Mouse (Mus musculus) right cerebral cortex, postnatal 14 days (tissue): Measurements from ENCODE around the gene Col28a1.
A peak's percentile ranks its signal among the peaks of the same experiment; 100 is the strongest.

Experiments
- DNase-seq: peaks from one replicate; pipeline ENCODE4 v3.0.0; 2022

Col28a1 gene

GRCm38 (mm10) chr6:8105870-8106706 is 86.3 kb downstream of the Col28a1 start:
- DNase-seq = no peak

DNA sequence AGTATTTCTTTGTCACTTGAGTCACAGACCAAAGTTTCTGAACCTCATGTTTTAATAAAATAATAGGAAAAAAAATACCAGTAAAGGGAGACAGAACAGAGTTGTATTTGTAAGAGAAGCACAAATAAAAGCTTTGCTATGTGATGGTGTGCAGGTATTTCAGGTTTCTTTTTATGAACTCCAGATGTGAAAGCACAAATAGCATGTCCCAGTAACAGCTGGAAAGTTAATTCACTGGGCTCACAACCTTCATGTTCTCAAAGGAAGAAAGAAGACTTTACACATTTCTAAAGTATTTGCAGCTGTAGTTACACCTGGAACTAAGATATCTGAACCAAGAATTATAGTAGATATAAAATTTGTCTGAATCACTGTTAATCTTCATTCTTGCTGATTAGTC is 91.2 kb downstream of the Col28a1 start:
- no peak for DNase-seq

DNA sequence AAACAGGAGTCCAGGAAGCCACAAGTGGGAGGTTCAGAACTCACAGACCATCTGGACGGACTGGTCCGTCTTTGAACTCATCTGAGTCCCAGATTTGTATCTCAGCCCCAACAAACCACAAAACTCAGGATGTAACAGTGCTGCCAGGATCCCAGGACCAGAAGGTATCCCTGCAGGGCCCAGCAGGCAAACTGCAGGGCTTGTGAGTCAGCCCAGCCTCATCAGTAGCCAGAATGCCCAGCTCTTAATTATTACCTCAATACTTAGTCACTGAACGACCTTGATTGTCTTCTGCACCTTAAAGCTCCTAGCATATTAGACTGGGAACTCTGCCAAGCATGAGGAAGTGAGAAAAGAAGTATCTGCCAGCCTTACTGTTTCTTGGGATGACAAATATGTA is 96.6 kb downstream of the Col28a1 start:
- DNase-seq = no peak

DNA sequence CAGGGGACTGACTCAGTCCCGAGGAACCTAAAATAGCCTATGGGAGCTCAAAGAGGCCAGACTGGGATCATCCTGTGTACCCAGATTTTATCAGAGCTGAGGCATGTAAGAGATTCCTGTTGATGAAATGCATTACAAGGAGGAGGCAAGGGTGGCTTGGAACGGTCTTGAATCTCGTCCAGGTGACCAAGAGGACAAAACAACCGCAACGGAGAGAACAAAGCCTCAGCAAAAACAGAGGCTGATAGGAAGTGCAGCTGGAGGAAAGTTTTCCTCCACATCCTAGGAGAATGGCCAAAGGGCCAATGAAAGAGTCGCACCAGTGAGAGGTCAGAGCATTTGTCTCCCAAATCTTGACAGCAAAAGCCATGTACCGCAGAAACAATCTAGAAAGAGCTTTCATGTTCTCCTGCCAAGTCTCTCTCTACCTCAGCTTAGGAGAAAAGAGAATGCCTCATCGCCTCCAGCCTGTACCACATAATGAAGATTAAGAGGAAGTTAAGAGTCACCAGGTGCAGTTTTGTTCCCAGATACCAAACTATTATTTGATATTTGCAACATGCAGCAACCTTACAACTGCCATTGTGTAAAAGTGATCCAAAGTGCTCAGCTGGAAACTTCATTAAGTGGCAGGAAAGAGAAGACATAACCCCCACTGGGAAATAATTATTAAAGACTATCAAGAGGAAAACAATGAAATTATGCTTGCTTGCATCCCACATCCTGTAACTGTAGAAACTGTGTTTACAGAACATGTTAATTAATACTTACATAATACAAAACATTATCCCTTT is 98.1 kb downstream of the Col28a1 start:
- no peak for DNase-seq

DNA sequence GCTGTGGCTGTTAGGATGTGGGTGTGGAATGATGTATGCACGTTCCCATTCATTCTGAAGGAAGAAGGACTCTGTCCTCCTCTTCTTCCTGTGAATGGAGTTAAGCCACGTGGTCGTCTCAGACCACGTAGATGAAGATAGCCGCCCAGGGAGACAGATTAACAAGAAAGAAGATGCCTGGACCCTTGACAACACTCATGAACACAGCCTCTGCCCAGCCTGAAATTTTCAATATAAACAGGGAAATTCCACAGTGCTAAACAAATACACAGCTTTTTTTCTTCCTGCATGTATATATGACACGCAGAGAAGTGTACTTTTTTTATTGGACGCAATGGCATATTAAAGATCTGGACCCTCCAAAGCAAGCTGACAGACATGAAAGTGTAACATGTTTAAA is 98.9 kb downstream of the Col28a1 start:
- no peak for DNase-seq

GRCm38 (mm10) chr6:8086847-8087246 is 105.6 kb downstream of the Col28a1 start:
- no peak for DNase-seq

GRCm38 (mm10) chr6:8084806-8085205 is 107.6 kb downstream of the Col28a1 start:
- no peak for DNase-seq

DNA sequence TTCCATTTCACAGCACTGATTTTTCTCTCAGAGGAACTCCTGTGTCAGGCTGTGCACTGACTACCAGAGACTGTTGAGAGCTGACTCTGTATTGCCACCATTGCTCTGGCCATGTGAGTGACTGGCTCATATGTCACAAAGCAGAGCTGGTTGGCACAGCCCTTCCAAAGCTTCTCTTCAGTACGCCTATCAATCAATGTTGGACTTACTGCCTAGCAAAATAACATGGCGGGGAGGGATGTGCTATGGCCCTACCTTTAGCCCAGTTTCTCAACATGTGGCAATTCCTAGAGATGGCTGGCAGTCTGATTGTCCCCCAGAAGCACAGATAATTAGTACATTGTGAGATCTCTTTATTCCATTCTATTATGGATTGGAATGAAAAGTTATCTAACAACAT is 109.2 kb downstream of the Col28a1 start:
- DNase-seq = no peak

- no peak for DNase-seq
Measured at GRCm38 (mm10) chr6:8077572-8078146, 114.8 kb downstream of the Col28a1 start.

- DNase-seq = no peak
Measured at GRCm38 (mm10) chr6:8074914-8075313, 117.5 kb downstream of the Col28a1 start.

DNA sequence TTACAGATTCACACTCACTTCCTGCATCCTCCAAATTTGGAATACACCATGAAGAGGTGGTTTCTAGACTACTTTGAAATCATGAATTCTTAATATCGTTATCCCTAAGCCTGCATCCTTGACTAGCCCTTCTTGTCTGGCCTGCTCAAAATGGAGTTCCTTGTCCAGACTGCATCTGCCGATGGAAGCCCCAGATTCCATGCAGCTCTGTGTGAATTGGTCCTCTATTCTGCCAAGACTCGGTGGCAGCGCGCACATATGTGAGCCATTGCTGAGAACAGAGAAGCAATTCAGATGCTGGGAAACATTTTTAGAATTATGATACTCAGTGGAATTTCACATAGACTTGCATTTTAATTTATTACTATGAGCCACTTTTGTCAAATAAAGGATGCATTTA is 123.4 kb downstream of the Col28a1 start:
- DNase-seq = no peak

- DNase-seq = no peak
Measured at GRCm38 (mm10) chr6:8068394-8068793, 124.0 kb downstream of the Col28a1 start.

DNA sequence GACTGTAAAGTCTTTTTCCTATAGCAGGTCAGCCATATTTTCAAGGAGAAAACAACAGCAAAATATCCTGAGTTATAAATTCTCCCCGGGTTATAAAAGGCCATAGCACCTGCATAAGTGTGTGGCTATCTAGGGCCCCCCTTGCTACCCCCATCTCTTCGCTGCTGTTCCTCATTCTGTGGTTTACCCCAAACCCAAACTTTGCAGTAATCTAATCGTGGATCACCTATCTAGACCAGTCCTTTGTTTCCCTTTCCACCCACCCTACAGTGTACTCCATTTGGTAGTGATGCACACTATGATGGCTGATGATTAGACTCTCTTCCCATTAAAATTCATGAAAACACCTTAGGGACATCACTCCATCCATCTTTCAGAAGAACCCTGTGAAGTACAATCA is 125.3 kb downstream of the Col28a1 start:
- no peak for DNase-seq

DNA sequence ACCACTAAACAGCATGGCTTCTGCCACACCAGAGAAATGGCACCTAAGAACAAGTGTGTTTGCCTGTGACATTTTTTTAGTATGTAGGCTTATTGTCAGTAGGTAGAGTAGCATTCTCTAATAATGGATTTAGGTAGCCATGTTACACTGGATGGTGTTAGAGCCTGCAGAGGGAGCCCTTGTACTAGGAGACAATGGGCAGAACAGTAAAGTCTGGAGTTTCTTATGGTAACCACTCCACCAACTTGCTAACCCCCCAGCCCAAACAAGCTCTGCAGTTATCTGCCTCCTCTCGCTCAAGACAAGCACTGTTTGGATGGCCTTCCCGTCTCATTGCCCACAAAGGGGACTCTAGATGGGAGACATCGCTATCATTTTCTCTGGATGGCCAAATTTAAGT is 126.2 kb downstream of the Col28a1 start:
- DNase-seq = peak; percentile 18

- no peak for DNase-seq
Measured at GRCm38 (mm10) chr6:8059199-8059598, 133.2 kb downstream of the Col28a1 start.

DNA sequence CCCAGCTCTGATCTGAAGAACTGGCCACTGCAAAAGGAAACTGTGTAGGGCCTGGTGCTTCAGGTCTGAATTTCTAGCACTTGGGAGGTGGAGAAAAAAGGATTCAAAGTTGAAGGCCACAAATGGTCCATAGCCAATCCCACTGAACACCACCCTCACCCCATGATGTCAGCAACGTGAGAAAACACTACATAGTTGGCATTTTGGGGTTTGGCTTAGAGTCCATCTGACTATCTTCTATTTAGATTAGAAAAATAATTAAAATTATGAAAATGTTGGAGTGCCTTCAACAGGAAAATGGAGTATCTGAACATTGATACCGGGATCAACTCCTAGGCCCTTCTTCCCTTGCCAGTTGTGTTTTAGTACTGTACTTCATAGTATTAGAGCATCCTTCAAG is 144.2 kb downstream of the Col28a1 start:
- no peak for DNase-seq

GRCm38 (mm10) chr6:8046446-8046845 is 146.0 kb downstream of the Col28a1 start:
- DNase-seq = no peak

DNA sequence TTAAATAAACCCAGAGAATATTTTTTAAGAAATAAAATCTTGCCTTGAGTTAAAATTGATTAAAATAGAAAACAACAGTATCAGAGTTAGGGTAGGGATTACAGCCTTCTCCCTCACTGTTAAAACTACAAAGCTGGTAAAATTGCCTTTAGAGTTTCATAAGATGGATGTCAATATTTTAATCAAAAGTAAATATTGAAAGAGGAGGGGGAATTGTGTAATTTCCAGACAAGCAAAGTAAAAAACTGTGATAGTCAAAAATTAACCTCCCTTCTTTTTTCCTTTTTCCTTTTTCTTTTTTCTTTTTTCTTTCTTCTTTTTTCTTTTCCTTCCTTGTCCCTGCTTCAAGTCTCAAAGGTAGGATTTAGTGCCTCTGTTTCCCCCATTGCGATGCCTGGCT is 146.6 kb downstream of the Col28a1 start:
- no peak for DNase-seq

GRCm38 (mm10) chr6:8028711-8029110 is 163.7 kb downstream of the Col28a1 start:
- no peak for DNase-seq

GRCm38 (mm10) chr6:8025332-8026129 is 166.9 kb downstream of the Col28a1 start:
- no peak for DNase-seq

DNA sequence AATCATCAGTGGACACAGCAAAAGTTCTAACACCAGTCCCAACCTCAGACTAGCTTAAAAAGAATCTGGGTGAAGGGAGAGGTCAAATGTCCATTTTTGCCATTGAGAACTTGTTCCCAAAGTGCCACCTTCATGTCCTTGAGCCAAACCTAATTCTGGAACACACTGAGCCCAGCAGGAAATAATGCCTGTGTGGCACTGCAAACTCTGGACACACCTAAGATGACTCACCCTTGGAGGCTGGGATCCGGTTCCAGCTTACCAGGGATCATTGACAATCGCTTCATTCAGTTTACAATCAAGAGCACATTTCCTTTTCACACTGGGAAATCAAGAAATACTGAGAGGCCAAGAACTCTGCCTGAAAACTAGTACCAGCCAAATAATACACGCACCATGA is 168.9 kb downstream of the Col28a1 start:
- no peak for DNase-seq

DNA sequence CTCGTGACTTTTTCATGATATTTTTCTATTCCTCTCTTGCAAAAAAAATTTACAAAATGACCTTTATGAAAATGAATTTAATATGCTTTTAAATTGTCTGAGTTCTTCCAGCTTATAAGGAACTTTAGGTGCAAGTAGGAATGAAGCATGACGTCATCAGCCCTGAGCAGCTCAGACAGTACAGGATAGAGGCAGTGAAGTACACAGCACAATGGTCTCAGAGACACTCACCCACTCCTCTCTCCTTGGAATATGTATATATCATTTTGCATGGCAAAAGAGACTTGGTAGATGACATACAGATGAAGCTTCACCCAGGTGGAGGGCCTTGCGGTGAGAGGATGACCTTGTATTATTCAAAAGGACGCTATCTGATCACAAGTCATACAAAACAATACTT is 197.7 kb downstream of the Col28a1 start:
- no peak for DNase-seq

DNA sequence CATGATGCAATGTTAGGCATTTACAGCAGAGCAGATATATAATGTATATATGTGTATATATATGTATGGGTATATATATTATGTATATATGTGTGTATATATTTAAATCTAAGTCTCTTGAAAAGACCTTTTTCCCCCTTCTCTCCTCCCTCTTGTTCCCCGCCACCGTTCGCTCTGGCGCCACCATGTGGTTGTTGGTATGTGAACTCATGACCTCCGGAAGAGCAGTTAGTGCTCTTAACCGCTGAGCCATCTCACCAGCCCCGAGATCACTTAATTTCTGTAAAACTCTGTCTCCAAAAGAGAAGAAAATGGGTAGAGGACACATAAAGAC is 208.8 kb downstream of the Col28a1 start:
- DNase-seq = peak; percentile 37
